Mouse (Mus musculus): ENCODE data around the gene Pycr2. TPM values are rescaled to one million over a fixed set of nuclear protein-coding genes. Genes with fewer than 3 reads are reported as not detected.

Gene Pycr2
- polyA plus RNA-seq (2017; shearing (Covaris generic)), result 163 TPM

GRCm38 (mm10) chr1:180904039-180904814, at the start of gene Pycr2:
Pycr2 (plus strand) TSS chr1:180904293.

GRCm38 (mm10) chr1:180892808-180893207, 11.3 kb upstream of the Pycr2 start, which contains the start of gene Lefty2:
Lefty2 (plus strand) TSS chr1:180893108.

GRCm38 (mm10) chr1:180934467-180935419, 30.6 kb downstream of the Pycr2 start, which contains the start of gene Lefty1:
Lefty1 (plus strand) TSS chr1:180935022.

GRCm38 (mm10) chr1:180942166-180943031, 38.3 kb downstream of the Pycr2 start, which contains the start of gene Tmem63a:
Tmem63a (plus strand) TSS chr1:180942344.

Other genes starting within 250 kb of the Pycr2 start
- gene Mixl1, start 207.3 kb upstream of the Pycr2 start, polyA plus RNA-seq (2017; shearing (Covaris generic)), result not detected
- gene Acbd3, start 178.2 kb upstream of the Pycr2 start, polyA plus RNA-seq (2017; shearing (Covaris generic)), result 67.7 TPM
- gene H3f3a, start 90.3 kb upstream of the Pycr2 start, polyA plus RNA-seq (2017; shearing (Covaris generic)), result 1,299 TPM
- 80.3 TPM for gene Sde2, start 53.2 kb upstream of the Pycr2 start, polyA plus RNA-seq (2017; shearing (Covaris generic))
- gene Lefty2, start 11.2 kb upstream of the Pycr2 start, polyA plus RNA-seq (2017; shearing (Covaris generic)), result not detected
- gene Lefty1, start 30.7 kb downstream of the Pycr2 start, polyA plus RNA-seq (2017; shearing (Covaris generic)), result 0.78 TPM
- gene Tmem63a, start 38.1 kb downstream of the Pycr2 start, polyA plus RNA-seq (2017; shearing (Covaris generic)), result 59.2 TPM
- gene Ephx1, start 116.6 kb downstream of the Pycr2 start, polyA plus RNA-seq (2017; shearing (Covaris generic)), result 125 TPM
- gene 9130409I23Rik, start 146.9 kb downstream of the Pycr2 start, polyA plus RNA-seq (2017; shearing (Covaris generic)), result not detected
- 26.7 TPM for gene Nvl, start 239.9 kb downstream of the Pycr2 start, polyA plus RNA-seq (2017; shearing (Covaris generic))
- gene Cnih4, start 240.4 kb downstream of the Pycr2 start, polyA plus RNA-seq (2017; shearing (Covaris generic)), result 46.0 TPM